18 mouse cellular contexts compared by ENCODE assay signal in the genomic region with DNA sequence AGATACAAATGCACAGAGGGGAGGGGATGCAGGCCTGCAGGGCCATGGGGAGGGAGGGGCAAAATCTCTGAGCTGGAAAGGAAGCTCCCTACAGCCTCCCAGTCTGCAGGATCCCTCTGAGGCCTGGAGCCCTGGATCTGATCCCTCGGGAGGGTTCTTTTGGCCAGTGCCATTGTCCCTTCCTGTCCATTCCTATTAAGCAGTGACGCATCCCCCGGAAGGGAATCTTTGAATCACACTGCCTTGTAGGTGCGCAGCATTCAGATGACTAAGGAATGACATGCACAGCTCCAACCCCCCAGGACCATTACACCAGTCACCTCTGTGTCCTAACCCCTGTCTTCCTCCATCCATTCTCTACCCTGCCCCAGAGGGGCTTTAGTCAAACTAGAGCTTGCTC. TPM values are rescaled to one million over a fixed set of nuclear protein-coding genes. Genes with fewer than 3 reads are reported as not detected.
DNase-seq lines count a peak whose midpoint lies in the region; ATAC-seq lines count a peak whose summit lies in the region.
"Had no signal": no experiment of that assay in that cellular context is flagged by ENCODE, and none has a peak within 500 bp of the region (broad histone marks: within the 10 kb centered on the region; RNA-seq: fewer than 3 reads in every experiment).

No protein-coding gene starts in this region.

- no peak overlapping the region for H3K4me2 ChIP-seq in embryonic facial prominence, embryonic 13.5 days
- no peak overlapping the region for H3K4me2 ChIP-seq in hindbrain, embryonic 14.5 days (replicated peaks)
- H3K4me2 ChIP-seq in midbrain, embryonic 11.5 days, result no peak overlapping the region
- no peak overlapping the region for H3K4me2 ChIP-seq in midbrain, embryonic 13.5 days (replicated peaks)
- H3K4me2 ChIP-seq: heart, embryonic 15.5 days; liver, embryonic 12.5 days had no signal

- H3K36me3 ChIP-seq in embryonic facial prominence, embryonic 13.5 days, result no peaks in the 10 kb centered on the region
- no peaks in the 10 kb centered on the region for H3K36me3 ChIP-seq in embryonic facial prominence, embryonic 10.5 days (replicated peaks)
- H3K36me3 ChIP-seq in hindbrain, embryonic 10.5 days, result no peaks in the 10 kb centered on the region
- no peaks in the 10 kb centered on the region for H3K36me3 ChIP-seq in hindbrain, embryonic 14.5 days (replicated peaks; ENCODE audit: control insufficient read depth, insufficient read depth)
- no peaks in the 10 kb centered on the region for H3K36me3 ChIP-seq in midbrain, embryonic 11.5 days (ENCODE audit: control insufficient read depth, insufficient read depth, low read length)
- no peaks in the 10 kb centered on the region for H3K36me3 ChIP-seq in midbrain, embryonic 13.5 days
- H3K36me3 ChIP-seq: heart, embryonic 15.5 days; liver, embryonic 12.5 days had no signal

- WGBS in embryonic facial prominence, embryonic 13.5 days, result 51% methylated on average over 4 of the region's 4 CpGs
- 51% methylated on average over 4 of the region's 4 CpGs for WGBS in embryonic facial prominence, embryonic 10.5 days
- 44% methylated on average over 4 of the region's 4 CpGs for WGBS in hindbrain, embryonic 10.5 days
- 44% methylated on average over 4 of the region's 4 CpGs for WGBS in hindbrain, embryonic 14.5 days
- 22% methylated on average over 4 of the region's 4 CpGs for WGBS in midbrain, embryonic 11.5 days
- 28% methylated on average over 4 of the region's 4 CpGs for WGBS in midbrain, embryonic 13.5 days

- H3K9me3 ChIP-seq in embryonic facial prominence, embryonic 13.5 days, result no peaks in the 10 kb centered on the region
- no peaks in the 10 kb centered on the region for H3K9me3 ChIP-seq in embryonic facial prominence, embryonic 10.5 days
- H3K9me3 ChIP-seq in hindbrain, embryonic 10.5 days, result no peaks in the 10 kb centered on the region
- no peaks in the 10 kb centered on the region for H3K9me3 ChIP-seq in hindbrain, embryonic 14.5 days (ENCODE audit: control insufficient read depth, low read length)
- no peaks in the 10 kb centered on the region for H3K9me3 ChIP-seq in midbrain, embryonic 11.5 days (ENCODE audit: control insufficient read depth, low read length)
- H3K9me3 ChIP-seq in midbrain, embryonic 13.5 days, result no peaks in the 10 kb centered on the region
- H3K9me3 ChIP-seq: heart, embryonic 15.5 days; liver, embryonic 12.5 days had no signal

- H3K27ac ChIP-seq in embryonic facial prominence, embryonic 13.5 days, result no peak overlapping the region
- no peak overlapping the region; the same call in 1 of the 2 replicates for H3K27ac ChIP-seq in embryonic facial prominence, embryonic 10.5 days (replicated peaks)
- peak overlapping the region; percentile 41; the same call in 1 of the 2 replicates for H3K27ac ChIP-seq in hindbrain, embryonic 10.5 days
- no peak overlapping the region for H3K27ac ChIP-seq in hindbrain, embryonic 14.5 days
- H3K27ac ChIP-seq in midbrain, embryonic 11.5 days (ENCODE audit: low read depth, low read length), result no peak overlapping the region
- H3K27ac ChIP-seq in midbrain, embryonic 13.5 days, result no peak overlapping the region
- H3K27ac ChIP-seq: gastrocnemius, adult 2 months; heart, embryonic 15.5 days; hindbrain, postnatal 0 days; kidney, postnatal 0 days; liver, embryonic 12.5 days had no signal

- H3K4me3 ChIP-seq in embryonic facial prominence, embryonic 13.5 days, result no peak overlapping the region
- H3K4me3 ChIP-seq in embryonic facial prominence, embryonic 10.5 days, result no peak overlapping the region
- no peak overlapping the region for H3K4me3 ChIP-seq in hindbrain, embryonic 10.5 days
- no peak overlapping the region for H3K4me3 ChIP-seq in hindbrain, embryonic 14.5 days (replicated peaks; ENCODE audit: low read length)
- H3K4me3 ChIP-seq in midbrain, embryonic 11.5 days (ENCODE audit: low read depth, low read length), result no peak overlapping the region
- H3K4me3 ChIP-seq in midbrain, embryonic 13.5 days (replicated peaks), result no peak overlapping the region
- H3K4me3 ChIP-seq: gastrocnemius, adult 2 months; heart, embryonic 15.5 days; liver, embryonic 12.5 days had no signal

- DNase-seq in embryonic facial prominence, embryonic 10.5 days (ENCODE audit: low spot score), result no peak
- DNase-seq in hindbrain, embryonic 10.5 days (ENCODE audit: low spot score), result no peak
- DNase-seq in hindbrain, embryonic 14.5 days (ENCODE audit: low spot score), result no peak
- DNase-seq in midbrain, embryonic 11.5 days (ENCODE audit: low spot score, missing footprints), result no peak
- peak; percentile 51 for DNase-seq in retina, postnatal 1 day
- DNase-seq in left cerebral cortex, adult 11 months (ENCODE audit: low spot score), result no peak
- DNase-seq: adrenal gland, postnatal 14 days; cerebellum, adult 9-10 months; forebrain, postnatal 0 days; gastrocnemius, adult 2 months; layer of hippocampus, adult 9-11 months; thymus, adult 18-20 months had no signal

- peaks cover 24% of the 10 kb centered on the region for H3K4me1 ChIP-seq in embryonic facial prominence, embryonic 13.5 days
- H3K4me1 ChIP-seq in embryonic facial prominence, embryonic 10.5 days, result peaks cover 46% of the 10 kb centered on the region
- H3K4me1 ChIP-seq in hindbrain, embryonic 10.5 days (replicated peaks), result peaks cover 55% of the 10 kb centered on the region
- peaks cover 16% of the 10 kb centered on the region for H3K4me1 ChIP-seq in hindbrain, embryonic 14.5 days (replicated peaks; ENCODE audit: control insufficient read depth, insufficient read depth, low read length)
- H3K4me1 ChIP-seq in midbrain, embryonic 11.5 days (ENCODE audit: control insufficient read depth, insufficient read depth, low read length), result peaks cover 23% of the 10 kb centered on the region
- peaks cover 29% of the 10 kb centered on the region for H3K4me1 ChIP-seq in midbrain, embryonic 13.5 days (replicated peaks)

- 0 out of 2 replicates have a peak overlapping the region, but pooled peaks have one; percentile 11 for H3K9ac ChIP-seq in embryonic facial prominence, embryonic 13.5 days
- no peak overlapping the region for H3K9ac ChIP-seq in hindbrain, embryonic 14.5 days
- H3K9ac ChIP-seq in midbrain, embryonic 11.5 days (ENCODE audit: low read length), result 0 out of 2 replicates have a peak overlapping the region, but pooled peaks have one; percentile 13
- H3K9ac ChIP-seq in midbrain, embryonic 13.5 days (replicated peaks), result no peak overlapping the region
- H3K9ac ChIP-seq: forebrain, postnatal 0 days; heart, embryonic 15.5 days; liver, embryonic 12.5 days had no signal

- ATAC-seq in embryonic facial prominence, embryonic 13.5 days (ENCODE audit: insufficient number of reproducible peaks, insufficient read depth, low FRiP score, low TSS enrichment, low read depth), result no peak
- ATAC-seq in hindbrain, embryonic 14.5 days (ENCODE audit: low FRiP score), result no peak
- no peak for ATAC-seq in midbrain, embryonic 11.5 days (ENCODE audit: low FRiP score)
- ATAC-seq in midbrain, embryonic 13.5 days, result no peak
- ATAC-seq: forebrain, postnatal 0 days; hindbrain, postnatal 0 days; liver, embryonic 12.5 days had no signal

- no peaks in the 10 kb centered on the region for H3K27me3 ChIP-seq in embryonic facial prominence, embryonic 13.5 days
- H3K27me3 ChIP-seq in embryonic facial prominence, embryonic 10.5 days (replicated peaks; ENCODE audit: low read depth, poor library complexity, severe bottlenecking), result peaks cover 6% of the 10 kb centered on the region; the same call in 1 of the 2 replicates
- H3K27me3 ChIP-seq in hindbrain, embryonic 10.5 days (ENCODE audit: insufficient read depth, poor library complexity, severe bottlenecking), result 0 out of 2 replicates have a peak, but pooled peaks cover 4% of the 10 kb centered on the region
- no peaks in the 10 kb centered on the region for H3K27me3 ChIP-seq in hindbrain, embryonic 14.5 days (ENCODE audit: control insufficient read depth, insufficient read depth, low read length)
- H3K27me3 ChIP-seq in midbrain, embryonic 11.5 days (ENCODE audit: control insufficient read depth, insufficient read depth, low read length), result no peaks in the 10 kb centered on the region
- no peaks in the 10 kb centered on the region; the same call in 1 of the 2 replicates for H3K27me3 ChIP-seq in midbrain, embryonic 13.5 days

RNA-seq across cellular contexts. Expression of gene C77080, which starts 2.1 kb away (rescaled TPM):
- polyA plus RNA-seq in embryonic facial prominence, embryonic 13.5 days (2015; fragmentation: Nextera tagmentation; extraction: Ambion mirVana), result 7.6 and 8.4 TPM in 2 replicates
- polyA plus RNA-seq in embryonic facial prominence, embryonic 10.5 days (2016; fragmentation: Nextera tagmentation; extraction: Ambion mirVana), result 3.3 and 3.5 TPM in 2 replicates
- 3.0 and 3.7 TPM in 2 replicates for polyA plus RNA-seq in hindbrain, embryonic 10.5 days (2016; fragmentation: Nextera tagmentation; extraction: Ambion mirVana)
- 5.8 and 7.0 TPM in 2 replicates for polyA plus RNA-seq in hindbrain, embryonic 14.5 days (2014; fragmentation: Nextera tagmentation; extraction: Ambion mirVana)
- 3.3 and 3.7 TPM in 2 replicates for polyA plus RNA-seq in midbrain, embryonic 11.5 days (2014; fragmentation: Nextera tagmentation; extraction: Ambion mirVana)
- 5.1 and 5.4 TPM in 2 replicates for polyA plus RNA-seq in midbrain, embryonic 13.5 days (2015; fragmentation: Nextera tagmentation; extraction: Ambion mirVana)

RNA-seq across cellular contexts. Expression of gene Sync, which starts 28.3 kb away (rescaled TPM):
- 0.96 and 1.2 TPM in 2 replicates for polyA plus RNA-seq in embryonic facial prominence, embryonic 13.5 days (2015; fragmentation: Nextera tagmentation; extraction: Ambion mirVana)
- polyA plus RNA-seq in embryonic facial prominence, embryonic 10.5 days (2016; fragmentation: Nextera tagmentation; extraction: Ambion mirVana), result 0.48 and 0.71 TPM in 2 replicates
- 0.37 and 0.63 TPM in 2 replicates for polyA plus RNA-seq in hindbrain, embryonic 10.5 days (2016; fragmentation: Nextera tagmentation; extraction: Ambion mirVana)
- 1.2 and 2.2 TPM in 2 replicates for polyA plus RNA-seq in hindbrain, embryonic 14.5 days (2014; fragmentation: Nextera tagmentation; extraction: Ambion mirVana)
- 0.51 and 0.53 TPM in 2 replicates for polyA plus RNA-seq in midbrain, embryonic 11.5 days (2014; fragmentation: Nextera tagmentation; extraction: Ambion mirVana)
- 0.27 and 0.67 TPM in 2 replicates for polyA plus RNA-seq in midbrain, embryonic 13.5 days (2015; fragmentation: Nextera tagmentation; extraction: Ambion mirVana)

Comparison
In these comparisons a context has a peak if more than half of its experiments do, and no peak if none do; other contexts are left out.
1. H3K9ac ChIP-seq: peak in embryonic facial prominence, embryonic 13.5 days (single experiment) and midbrain, embryonic 11.5 days (single experiment); none in hindbrain, embryonic 14.5 days (single experiment) and midbrain, embryonic 13.5 days (single experiment).